Mouse (Mus musculus): ENCODE data around the gene Pomt2.

DNA sequence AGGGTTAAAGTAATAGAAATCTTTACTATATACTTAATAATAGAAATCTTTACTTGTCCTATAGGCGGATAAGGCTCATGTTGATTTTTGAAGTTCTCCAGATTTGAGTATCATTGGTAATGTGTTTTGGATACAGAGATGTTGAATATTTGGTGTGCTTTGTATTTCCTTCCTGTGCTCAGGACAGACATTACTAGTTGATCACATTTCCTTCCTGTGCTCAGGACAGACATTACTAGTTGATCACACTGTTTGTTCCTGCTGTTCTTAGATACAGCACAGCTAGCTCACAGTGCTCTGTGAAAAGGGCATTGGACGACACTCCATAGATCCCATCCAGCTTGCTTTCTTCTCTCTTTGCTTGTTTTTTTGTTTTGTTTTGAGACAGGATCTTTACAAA lies 71.2 kb downstream of the Pomt2 start:
- no peak for TF ChIP-seq CTCF (IDR thresholded peaks at IDR 0.05; ENCODE audit: extremely low read depth, insufficient read depth, insufficient read length, insufficient replicate concordance)
- no peak for TF ChIP-seq POLR2A (IDR thresholded peaks at IDR 0.05; ENCODE audit: low read depth, low read length)

All from spleen, adult 2 months (tissue).